Mouse (Mus musculus): Measurements from ENCODE around the gene Oxt.

DNA sequence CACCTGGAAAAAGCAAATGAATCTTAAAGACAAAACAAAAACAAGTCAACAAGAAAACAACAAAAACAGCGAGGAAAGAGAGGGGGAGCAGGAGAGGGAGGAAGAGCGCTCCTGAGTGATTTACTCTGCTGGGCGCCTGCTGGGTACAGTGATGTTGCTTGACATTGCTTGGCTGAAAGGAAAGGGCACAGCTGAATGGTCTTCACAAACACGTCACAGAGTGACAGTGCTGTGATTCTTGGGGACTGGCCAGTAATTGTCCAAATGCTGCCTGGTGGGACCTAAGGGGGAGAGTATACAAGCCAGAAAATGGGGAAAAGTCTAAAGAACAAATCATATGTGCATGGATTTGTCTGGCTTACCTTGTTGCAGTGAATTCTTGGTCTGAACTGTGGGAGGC, 26.2 kb downstream of the Oxt start:
- TF ChIP-seq CTCF (IDR thresholded peaks at IDR 0.05; ENCODE audit: low read depth, low read length): no peak
- no peak for TF ChIP-seq POLR2AphosphoS5 (IDR thresholded peaks at IDR 0.05; ENCODE audit: insufficient replicate concordance, low read depth, low read length)
- TF ChIP-seq TAL1 (conservative IDR thresholded peaks at IDR 0.05; ENCODE audit: low read depth, low read length): no peak
